Mouse (Mus musculus): ENCODE results near the gene Hist1h2bc.

The Hist1h2bc gene

DNA sequence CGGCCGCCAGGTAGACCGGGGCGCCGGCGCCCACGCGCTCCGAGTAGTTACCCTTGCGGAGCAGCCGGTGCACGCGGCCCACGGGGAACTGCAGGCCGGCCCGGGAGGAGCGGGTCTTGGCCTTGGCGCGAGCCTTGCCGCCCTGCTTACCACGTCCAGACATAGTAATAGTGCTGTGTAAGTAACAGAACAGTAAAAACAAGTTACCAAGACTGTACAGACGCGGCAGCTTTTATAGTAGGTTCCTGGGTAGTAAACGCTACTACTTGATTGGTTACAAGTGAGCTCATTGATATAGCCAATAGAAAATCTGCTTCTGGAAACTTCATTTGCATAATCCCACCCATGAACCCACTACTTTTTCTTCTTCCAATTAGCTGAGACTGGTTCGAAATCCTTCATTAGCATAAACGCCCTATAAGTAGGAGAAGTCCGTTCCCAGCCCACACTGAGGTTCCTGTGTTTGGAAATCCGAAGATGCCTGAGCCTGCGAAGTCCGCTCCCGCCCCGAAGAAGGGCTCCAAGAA lies at the start of gene Hist1h2bc, which contains the start of gene Hist1h2ac:
TSS of gene Hist1h2bc (plus strand) at position 445 of the 527 bp plus-strand sequence.
TSS of gene Hist1h2ac (minus strand) at position 194 of the 527 bp plus-strand sequence.
- in situ Hi-C loops (cut with MboI, MseI) = loop anchor here (5.0 kb wide), 2 partner anchors 112 to 1967 kb away; partner anchors contain the start of genes Hist1h2ad, Hist1h2ae, Hist1h2ai and Hist1h2bf

DNA sequence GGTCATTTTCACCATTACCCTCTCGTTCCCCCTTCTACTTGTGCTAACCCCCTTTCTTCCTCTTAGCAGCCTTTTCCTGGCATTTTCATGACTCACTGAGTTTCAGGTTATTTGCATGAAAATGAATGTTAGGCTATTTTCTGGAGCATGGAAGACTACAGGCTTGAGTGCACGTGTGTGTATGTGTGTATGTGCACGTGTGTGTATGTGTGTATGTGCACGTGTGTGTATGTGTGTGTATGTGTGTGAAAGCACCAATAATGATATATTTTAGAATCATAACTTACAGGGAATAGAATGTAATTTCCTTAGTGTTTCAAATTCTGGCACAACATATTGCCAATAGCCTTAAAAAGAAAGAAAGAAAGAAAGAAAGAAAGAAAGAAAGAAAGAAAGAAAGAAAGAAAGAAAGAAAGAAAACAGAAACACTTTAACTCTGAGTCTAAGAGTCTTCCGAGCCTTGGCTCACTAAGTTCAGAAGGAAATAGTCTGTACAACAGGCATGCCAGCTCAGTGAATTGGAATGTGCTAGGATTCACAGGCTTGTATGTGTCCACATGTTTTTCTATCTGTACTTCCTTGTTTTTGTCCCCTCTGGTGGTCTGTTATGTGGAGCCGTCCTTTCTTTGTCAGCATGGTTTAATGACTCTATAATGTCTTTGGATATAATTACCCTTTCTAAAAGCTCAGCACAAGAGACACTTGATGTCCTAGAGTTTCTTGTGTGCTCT lies 24.2 kb upstream of the Hist1h2bc start:
- in situ Hi-C loops (cut with MboI, MseI) = no loop called here

DNA sequence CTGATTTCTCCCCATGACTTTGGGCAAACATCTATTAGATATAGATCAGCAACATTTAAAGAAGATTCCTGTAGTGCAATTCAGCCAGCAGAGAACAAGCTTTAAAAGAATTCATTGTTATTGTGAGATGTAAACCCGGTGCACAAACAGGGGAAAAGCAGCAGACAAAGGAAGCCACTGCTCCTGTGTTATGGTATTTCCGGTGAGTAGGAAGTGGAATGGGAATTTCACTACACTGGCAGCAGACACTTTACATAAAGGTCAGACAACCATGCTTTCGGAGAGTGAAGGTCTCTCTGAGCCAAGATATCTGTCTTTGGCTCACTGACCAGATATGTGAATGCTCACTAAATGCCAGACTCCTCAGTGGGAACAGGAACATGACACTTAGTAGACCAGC lies 21.5 kb upstream of the Hist1h2bc start:
- in situ Hi-C loops (cut with MboI, MseI) = no loop called here

DNA sequence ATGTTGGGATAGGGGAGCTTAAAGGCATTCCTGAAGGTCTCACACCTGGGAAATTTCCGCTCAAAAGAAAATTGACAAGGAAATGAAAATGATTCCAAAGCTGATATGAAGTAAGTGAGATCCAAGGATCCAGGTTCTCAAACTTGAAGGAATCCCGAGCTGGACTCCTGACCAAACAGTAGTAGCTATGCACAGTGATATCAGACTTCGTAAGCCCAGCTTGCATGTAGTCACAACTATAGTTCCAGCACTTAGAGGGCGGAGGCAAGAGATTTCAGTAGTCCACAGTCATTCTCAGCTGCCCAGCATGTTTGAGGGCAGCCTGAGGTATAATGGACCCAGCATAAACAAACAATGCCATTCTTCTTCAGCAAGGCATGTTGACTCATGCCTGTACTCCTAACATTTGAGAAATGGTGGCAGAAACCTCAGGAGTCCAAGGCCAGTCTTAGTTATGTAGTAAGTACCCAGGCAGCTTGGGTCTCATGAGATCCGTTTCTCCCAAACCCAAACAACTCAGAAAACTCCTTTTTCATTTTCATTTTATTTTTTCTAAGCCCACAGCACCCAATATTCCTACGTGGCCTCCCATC lies 1.9 kb upstream of the Hist1h2bc start:
- in situ Hi-C loops (cut with MboI, MseI) = loop anchor here (5.0 kb wide), 2 partner anchors 110 to 1965 kb away; partner anchors contain the start of genes Hist1h2ad, Hist1h2ae, Hist1h2ai and Hist1h2bf

DNA sequence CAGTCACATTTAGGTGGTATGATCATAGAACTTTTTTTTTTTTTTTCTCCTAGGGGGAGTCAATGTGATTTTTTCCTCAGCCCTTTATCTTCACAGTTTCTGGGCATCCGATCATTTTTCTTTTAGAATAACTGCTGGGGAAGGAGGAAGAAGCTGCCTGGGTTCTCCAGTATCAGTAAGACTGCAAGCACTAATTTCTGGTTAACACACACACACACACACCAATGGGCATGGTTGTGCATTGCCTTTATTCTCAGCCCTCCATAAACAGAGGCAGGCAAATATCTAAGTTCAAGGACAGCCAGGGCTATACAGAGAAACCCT lies 1.4 kb upstream of the Hist1h2bc start:
- in situ Hi-C loops (cut with MboI, MseI) = loop anchor here (5.0 kb wide), 2 partner anchors 110 to 1965 kb away; partner anchors contain the start of genes Hist1h2ad, Hist1h2ae, Hist1h2ai and Hist1h2bf

DNA sequence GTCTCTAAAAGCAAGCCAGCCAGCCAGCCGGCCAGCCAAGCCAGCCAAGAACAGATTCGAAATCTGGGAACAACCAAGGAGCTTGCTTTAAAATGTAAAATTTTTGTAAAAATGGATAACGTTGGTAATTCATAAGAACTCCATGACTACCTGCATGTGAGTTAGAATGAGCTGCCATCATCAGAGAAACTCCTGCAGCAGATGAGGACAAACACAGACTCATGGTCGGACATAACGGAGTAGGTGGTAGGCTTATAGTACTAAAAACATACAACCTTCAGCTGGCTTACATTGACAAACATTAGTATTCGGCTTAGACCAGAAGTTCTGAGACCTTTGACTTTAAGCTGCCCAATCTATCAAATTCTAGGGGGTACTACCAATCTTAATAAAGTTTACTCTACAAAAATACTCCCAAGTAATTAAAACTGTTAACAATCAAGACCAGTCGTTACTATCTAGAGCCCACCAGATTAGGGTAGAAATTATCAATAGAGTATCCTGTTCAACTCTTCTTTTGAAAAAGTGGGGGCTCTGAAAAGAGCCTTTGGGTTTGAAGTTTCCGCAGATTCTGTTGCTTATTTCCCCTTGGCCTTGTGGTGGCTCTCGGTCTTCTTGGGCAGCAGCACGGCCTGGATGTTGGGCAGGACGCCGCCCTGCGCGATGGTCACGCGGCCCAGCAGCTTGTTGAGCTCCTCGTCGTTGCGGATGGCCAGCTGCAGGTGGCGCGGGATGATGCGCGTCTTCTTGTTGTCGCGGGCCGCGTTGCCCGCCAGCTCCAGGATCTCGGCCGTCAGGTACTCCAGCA lies 848 bp upstream of the Hist1h2bc start:
- in situ Hi-C loops (cut with MboI, MseI) = loop anchor here (5.0 kb wide), 2 partner anchors 111 to 1966 kb away; partner anchors contain the start of genes Hist1h2ad, Hist1h2ae, Hist1h2ai and Hist1h2bf

DNA sequence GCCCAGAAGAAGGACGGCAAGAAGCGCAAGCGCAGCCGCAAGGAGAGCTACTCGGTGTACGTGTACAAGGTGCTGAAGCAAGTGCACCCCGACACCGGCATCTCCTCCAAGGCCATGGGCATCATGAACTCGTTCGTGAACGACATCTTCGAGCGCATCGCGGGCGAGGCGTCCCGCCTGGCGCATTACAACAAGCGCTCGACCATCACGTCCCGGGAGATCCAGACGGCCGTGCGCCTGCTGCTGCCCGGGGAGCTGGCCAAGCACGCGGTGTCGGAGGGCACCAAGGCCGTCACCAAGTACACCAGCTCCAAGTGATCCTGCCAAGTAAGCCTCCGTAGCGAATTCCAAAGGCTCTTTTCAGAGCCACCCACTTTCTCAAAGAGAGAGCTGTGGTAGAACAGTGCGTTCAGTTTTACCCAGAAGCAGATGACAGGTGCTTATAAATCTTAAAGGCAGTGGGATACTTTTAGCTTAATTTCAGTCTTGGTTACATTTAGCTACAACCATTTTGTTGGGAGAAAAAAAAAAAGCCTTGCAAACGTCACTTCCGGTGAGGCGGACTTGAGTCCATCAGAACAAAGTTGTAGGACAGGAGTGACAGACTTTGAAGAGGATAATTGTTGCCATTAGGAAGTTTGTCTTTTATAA lies 421 bp downstream of the Hist1h2bc start:
- in situ Hi-C loops (cut with MboI, MseI) = loop anchor here (5.0 kb wide), 2 partner anchors 112 to 1967 kb away; partner anchors contain the start of genes Hist1h2ad, Hist1h2ae, Hist1h2ai and Hist1h2bf

DNA sequence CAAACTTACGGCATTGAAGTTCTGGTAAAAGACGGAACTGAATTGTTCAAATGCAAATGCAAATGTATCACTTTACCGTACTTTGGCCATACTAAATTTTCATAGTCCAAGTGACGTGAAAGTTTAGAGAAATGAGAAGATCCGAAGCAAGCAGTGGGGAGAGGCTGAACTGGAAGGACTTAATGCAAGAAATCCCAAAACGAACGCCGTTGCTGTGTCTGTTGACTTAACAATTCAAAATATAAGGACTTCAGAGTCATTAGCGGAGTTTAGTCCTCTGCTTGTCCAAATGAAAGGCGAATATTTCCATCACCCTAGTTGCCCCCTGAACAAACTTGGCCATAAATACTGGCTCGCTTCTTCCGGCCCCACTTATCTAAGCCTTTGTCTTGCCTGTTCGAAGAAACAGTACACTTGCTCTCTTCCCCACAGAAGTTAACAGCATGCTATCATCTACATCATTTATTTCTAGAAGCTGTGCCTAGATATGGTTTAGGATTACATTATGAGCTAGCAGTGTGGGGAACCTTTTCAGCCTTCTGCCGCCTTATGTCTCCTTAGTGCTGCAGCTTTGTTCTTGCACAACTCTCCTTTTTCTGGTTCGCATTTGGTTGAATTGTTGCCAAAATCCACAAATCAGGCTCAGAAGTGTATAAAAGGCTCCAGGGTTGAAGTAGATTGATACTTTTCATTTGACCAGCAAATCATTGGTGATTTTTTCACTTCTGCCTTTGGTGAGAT lies 1.3 kb downstream of the Hist1h2bc start:
- in situ Hi-C loops (cut with MboI, MseI) = no loop called here

DNA sequence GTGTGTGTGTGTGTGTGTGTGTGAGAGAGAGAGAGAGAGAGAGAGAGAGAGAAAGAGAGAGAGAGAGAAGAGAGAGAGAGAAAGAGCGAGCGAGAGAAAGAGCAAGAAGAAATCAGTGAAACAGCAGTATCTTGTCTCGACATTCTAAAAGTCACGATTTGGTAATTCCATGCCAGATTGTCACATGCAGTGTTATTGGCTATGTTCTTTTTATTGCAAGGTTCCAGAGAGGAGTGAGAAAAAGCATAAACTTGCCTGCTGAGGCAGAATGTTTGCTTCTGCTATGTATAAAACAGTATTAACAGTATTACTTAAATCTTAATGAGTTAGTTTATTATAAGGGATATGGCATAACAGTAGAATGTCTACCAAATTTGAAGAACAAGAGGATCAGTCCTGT lies 2.0 kb downstream of the Hist1h2bc start:
- in situ Hi-C loops (cut with MboI, MseI) = no loop called here

DNA sequence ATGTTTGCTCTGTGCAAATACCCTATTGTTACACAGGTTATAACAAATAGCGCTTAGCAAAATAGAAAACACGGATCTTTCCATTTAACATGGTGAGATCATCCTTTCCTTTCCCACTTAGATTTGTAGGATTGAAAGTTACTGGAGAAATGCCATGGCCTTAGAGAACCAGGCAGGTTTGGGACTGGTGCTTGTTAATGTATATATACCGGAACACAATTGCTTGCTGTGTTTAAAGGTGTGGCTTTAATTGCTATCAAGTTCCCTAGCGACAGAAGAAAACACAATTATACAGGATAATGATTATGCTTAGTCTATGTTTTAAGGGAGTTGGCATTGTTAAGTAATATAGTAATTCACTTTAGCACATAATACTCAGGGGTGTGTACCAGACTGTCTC lies 3.2 kb downstream of the Hist1h2bc start:
- in situ Hi-C loops (cut with MboI, MseI) = no loop called here

DNA sequence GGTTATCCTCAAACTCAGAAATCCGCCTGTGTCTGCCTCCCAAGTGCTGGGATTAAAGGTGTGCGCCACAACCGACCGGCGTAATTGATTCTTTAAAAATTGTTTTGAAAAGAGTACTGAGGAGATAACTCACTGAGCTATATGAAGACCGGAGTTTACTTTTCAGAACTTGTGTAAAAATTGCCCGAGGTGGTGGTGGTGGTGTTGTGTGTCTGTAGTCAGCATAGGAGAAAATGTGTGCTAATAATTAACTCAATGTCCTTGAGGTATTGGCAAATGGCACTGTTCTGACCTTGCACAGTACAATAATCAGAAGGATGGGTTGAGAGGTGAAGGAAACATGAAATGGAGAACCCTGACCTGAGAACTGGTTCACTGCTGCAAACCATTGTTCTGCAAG lies 3.9 kb downstream of the Hist1h2bc start:
- in situ Hi-C loops (cut with MboI, MseI) = no loop called here

DNA sequence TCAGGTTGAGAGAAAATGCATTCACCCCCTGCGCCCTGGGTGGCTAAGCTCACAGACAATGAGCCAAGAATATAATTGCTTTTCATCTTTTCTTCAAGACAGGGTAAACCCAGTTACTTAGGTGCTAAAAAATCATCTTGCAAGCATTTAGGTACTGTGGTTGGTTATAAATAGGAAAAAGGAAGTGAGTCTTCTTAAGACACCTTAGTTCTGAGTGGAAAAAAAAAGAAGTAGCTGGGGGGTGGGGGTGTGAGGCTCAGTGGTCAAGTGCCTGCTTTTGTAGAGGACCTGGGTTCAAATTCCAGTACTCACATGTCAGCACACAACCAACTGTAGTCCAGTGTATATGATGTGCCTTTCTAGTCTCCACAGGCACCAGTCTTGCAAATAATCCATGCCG lies 5.0 kb downstream of the Hist1h2bc start:
- in situ Hi-C loops (cut with MboI, MseI) = no loop called here

DNA sequence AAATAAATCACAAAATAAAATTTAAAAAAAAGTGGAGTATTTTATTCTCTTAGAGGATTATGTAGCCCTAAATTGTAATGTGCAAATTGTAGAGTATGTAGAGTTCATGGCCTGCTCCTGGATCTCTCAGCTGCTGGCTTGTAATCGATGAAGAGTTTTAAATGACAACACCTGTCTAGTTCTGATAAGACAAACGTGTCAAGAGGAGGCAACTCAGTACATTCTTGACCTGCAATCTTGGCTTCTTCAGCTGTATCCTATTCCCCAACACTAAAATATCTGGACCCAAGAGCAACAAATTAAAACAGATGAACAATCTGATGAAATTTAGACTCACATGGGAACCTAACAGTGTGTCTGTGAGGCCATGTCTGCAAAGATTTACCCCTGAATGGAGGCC lies 5.5 kb downstream of the Hist1h2bc start:
- in situ Hi-C loops (cut with MboI, MseI) = no loop called here

DNA sequence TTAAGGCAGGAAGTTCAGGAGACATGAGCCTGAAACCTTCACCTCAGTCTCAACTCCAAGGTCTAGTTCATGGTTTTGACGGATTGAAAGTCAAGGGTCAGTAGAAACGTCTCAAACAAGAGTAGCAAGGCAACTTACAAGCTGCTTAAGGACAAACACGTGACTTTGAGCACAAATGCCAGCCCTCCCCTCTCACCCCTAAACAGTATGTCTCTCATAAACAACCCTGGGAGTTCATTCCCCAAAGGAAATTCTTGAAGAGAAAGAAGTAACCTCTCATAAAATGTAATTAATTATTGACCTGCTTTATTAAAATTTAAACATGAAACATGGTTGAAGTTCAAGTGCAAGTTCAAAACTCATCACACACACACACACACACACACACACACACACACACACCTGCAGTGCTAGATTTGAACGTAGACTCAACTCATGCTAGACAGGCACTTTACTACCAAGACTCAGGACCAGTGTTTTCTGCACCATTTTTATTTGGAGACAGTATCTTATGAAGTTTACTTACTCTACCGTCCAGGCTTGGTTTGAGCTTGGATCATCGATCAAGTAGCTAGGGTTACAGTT lies 9.9 kb downstream of the Hist1h2bc start:
- in situ Hi-C loops (cut with MboI, MseI) = loop anchor here (5.0 kb wide), 1 partner anchor 38 kb away; no protein-coding TSS in a partner anchor

DNA sequence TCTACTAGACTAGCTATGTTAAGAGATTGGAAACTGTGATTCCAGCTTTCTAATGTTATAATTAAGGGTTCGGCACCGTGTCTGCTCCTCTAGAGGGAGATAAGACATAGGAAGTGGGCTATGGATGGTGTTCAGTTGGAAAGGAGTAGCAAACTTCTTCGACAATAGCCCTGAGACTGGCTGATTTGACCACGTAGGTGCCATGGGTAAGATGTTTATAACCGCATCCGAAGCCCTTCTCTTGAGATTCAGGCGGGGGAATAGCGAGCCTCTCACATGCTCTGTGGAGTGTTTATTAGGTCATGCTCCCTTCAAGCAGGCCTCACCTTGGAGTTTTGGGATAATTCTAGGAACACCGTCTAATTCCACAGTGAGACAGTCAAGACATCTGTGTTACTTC lies 11.0 kb downstream of the Hist1h2bc start:
- in situ Hi-C loops (cut with MboI, MseI) = loop anchor here (5.0 kb wide), 1 partner anchor 37 kb away; no protein-coding TSS in a partner anchor

DNA sequence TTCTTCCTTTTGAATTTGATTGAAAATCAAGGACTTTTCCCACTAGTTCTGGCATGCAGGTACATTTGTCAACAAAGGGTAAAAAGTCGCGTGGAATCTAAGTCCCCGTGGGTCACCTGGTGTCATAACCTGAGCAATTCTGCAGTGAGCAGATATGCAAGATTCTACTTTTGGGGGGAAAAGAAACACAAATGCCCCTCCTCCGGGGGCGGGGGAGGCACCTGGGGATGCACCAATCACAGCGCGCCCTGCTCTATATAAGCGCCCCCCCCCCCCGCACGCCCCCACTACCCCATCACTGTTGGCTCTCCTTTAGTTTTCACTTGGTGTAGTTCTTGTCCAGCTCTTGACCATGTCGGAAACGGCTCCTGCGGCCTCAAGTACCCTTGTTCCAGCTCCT lies 11.5 kb downstream of the Hist1h2bc start, which contains the start of gene Hist1h1t:
TSS of gene Hist1h1t (plus strand) at position 301 of the 400 bp plus-strand sequence.
- in situ Hi-C loops (cut with MboI, MseI) = no loop called here

DNA sequence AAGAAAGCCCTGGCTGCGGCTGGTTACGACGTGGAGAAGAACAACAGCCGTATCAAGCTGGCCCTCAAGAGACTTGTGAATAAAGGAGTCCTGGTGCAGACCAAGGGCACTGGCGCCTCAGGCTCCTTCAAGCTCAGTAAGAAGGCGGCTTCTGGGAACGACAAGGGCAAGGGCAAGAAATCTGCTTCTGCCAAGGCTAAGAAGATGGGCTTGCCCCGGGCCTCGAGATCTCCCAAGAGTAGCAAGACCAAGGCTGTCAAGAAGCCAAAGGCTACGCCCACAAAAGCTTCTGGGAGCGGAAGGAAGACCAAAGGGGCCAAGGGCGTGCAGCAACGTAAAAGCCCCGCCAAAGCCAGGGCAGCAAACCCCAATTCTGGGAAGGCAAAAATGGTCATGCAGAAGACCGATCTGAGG lies 12.1 kb downstream of the Hist1h2bc start:
- in situ Hi-C loops (cut with MboI, MseI) = no loop called here

DNA sequence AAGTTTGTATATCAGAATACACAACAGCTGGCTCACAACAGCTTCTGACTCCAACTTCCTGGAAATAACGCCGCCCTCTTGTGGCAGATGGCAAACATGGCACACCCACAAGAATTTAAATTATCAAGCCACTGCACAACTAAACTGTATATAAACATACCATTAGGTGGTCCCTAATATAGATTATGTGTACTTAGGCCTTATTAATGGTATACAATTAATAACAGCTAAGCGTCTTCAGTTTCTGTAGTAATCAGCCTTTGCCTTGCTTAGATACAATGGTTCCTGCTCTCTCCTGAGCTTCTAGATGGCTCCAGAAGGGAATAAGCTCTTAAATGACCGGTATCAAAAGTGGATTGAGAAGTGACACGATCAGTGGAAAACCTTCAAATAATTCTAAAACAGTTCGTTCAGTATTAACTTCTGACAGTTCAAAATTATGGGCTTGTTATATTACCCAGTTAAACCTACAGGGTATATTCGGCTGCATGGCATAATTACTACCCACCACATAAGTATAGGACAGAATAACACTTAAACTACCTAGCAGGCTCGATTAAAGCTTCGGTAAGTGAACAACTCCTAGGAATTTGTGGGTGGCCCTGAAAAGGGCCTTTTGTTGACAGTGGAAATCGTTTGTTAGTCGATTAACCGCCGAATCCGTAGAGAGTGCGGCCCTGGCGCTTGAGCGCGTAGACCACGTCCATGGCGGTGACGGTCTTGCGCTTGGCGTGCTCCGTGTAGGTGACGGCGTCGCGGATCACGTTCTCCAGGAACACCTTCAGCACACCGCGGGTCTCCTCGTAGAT lies 13.7 kb downstream of the Hist1h2bc start:
- in situ Hi-C loops (cut with MboI, MseI) = no loop called here

DNA sequence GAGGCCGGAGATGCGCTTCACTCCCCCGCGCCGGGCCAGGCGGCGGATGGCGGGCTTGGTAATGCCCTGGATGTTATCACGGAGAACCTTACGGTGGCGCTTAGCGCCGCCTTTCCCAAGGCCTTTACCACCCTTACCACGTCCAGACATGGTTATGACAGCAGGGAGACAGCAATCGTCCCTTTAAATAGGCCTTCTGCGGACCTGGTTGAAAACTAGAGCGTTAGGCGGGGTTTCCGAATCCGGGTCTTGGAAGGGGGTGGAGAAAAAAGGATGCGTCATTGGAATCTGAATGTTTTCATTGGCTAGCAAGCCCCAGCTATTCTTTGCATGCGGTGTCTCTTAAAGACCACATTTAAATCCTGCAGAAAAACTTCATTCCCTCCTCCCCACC lies 14.3 kb downstream of the Hist1h2bc start, which contains the start of gene Hist1h4c:
TSS of gene Hist1h4c (minus strand) at position 155 of the 394 bp plus-strand sequence.
- in situ Hi-C loops (cut with MboI, MseI) = no loop called here
